Mouse (Mus musculus) neural tube, embryonic 12.5 days (tissue): ENCODE measurements around the gene Cers1. TPM values are rescaled to one million over a fixed set of nuclear protein-coding genes. Genes with fewer than 3 reads are reported as not detected.

Experiments used
- ATAC-seq: fragments of 200-750 bp; cut with Nextera tagmentation; 2 replicates; pipeline ENCODE4 v1.8.0; 2017; ENCODE audit warnings: low read depth, mild to moderate bottlenecking, moderate TSS enrichment, moderate library complexity; ENCODE audit not compliant: low FRiP score
- H3K27ac ChIP-seq: fragments of 300-500 bp; sonication (generic); 2 replicates; pipeline ENCODE4 v1.5.1; 2016
- H3K27me3 ChIP-seq: fragments of 300-500 bp; sonication (generic); replicated peaks from 2 replicates; pipeline ENCODE4 v1.6.1; 2016; ENCODE audit warnings: mild to moderate bottlenecking
- H3K36me3 ChIP-seq: fragments of 300-500 bp; sonication (generic); 2 replicates; pipeline ENCODE4 v1.6.1; 2016; ENCODE audit warnings: mild to moderate bottlenecking
- H3K4me1 ChIP-seq: fragments of 300-500 bp; sonication (generic); 2 replicates; pipeline ENCODE4 v1.6.1; 2016
- H3K4me2 ChIP-seq: fragments of 300-500 bp; sonication (generic); replicated peaks from 2 replicates; pipeline ENCODE4 v1.6.1; 2016; ENCODE audit warnings: mild to moderate bottlenecking
- H3K4me3 ChIP-seq: fragments of 300-500 bp; sonication (generic); 2 replicates; pipeline ENCODE4 v1.5.1; 2016
- H3K9ac ChIP-seq: fragments of 300-500 bp; sonication (generic); 2 replicates; pipeline ENCODE4 v1.6.1; 2016; ENCODE audit warnings: mild to moderate bottlenecking
- H3K9me3 ChIP-seq: fragments of 300-500 bp; sonication (generic); 2 replicates; pipeline ENCODE4 v1.6.1; 2016; ENCODE audit warnings: mild to moderate bottlenecking
- WGBS: fragments of 180-500 bp; shearing (Covaris S2); methylation state at CpG from one replicate; pipeline ENCODE4 v1.1.7; 2016; 5-methylcytosine and 5-hydroxymethylcytosine counted together
- polyA plus RNA-seq: library from polyadenylated mRNA; unstranded; fragments of >200 nt; fragmentation: Nextera tagmentation; extraction: Ambion mirVana; gene quantifications from 2 replicates; pipeline ENCODE4 v1.2.1, GENCODE M21; 2016

Gene Cers1
- polyA plus RNA-seq, 1 experiment from 2014 or later: 13.7 TPM

- no peaks in the 10 kb centered on the region for H3K27me3 ChIP-seq
- H3K9me3 ChIP-seq: no peaks in the 10 kb centered on the region
- no peaks in the 10 kb centered on the region for H3K36me3 ChIP-seq
- no peak overlapping the region for H3K27ac ChIP-seq
- 39% methylated on average over 3 of the region's 3 CpGs for WGBS
- H3K4me1 ChIP-seq: no peaks in the 10 kb centered on the region
- no peak overlapping the region for H3K4me3 ChIP-seq
- H3K9ac ChIP-seq: no peak overlapping the region
- no peak overlapping the region for H3K4me2 ChIP-seq
- ATAC-seq: no peak
Measured at GRCm38 (mm10) chr8:70359411-70359810, 43.8 kb downstream of the Cers1 start.

GRCm38 (mm10) chr8:70360769-70361168, 45.2 kb downstream of the Cers1 start:
- no peak overlapping the region for H3K4me3 ChIP-seq
- H3K36me3 ChIP-seq: no peaks in the 10 kb centered on the region
- no peak overlapping the region for H3K27ac ChIP-seq
- H3K4me1 ChIP-seq: no peaks in the 10 kb centered on the region
- no peak overlapping the region for H3K4me2 ChIP-seq
- WGBS: 49% methylated on average over 4 of the region's 4 CpGs
- H3K9me3 ChIP-seq: no peaks in the 10 kb centered on the region
- no peak for ATAC-seq
- H3K9ac ChIP-seq: no peak overlapping the region
- no peaks in the 10 kb centered on the region for H3K27me3 ChIP-seq

GRCm38 (mm10) chr8:70361484-70362032, 46.0 kb downstream of the Cers1 start:
- WGBS: 77% methylated on average over 10 of the region's 10 CpGs
- no peak for ATAC-seq
- H3K27ac ChIP-seq: no peak overlapping the region
- no peaks in the 10 kb centered on the region for H3K4me1 ChIP-seq
- no peak overlapping the region for H3K4me3 ChIP-seq
- no peaks in the 10 kb centered on the region for H3K36me3 ChIP-seq
- no peaks in the 10 kb centered on the region for H3K27me3 ChIP-seq
- H3K4me2 ChIP-seq: no peak overlapping the region
- H3K9me3 ChIP-seq: no peaks in the 10 kb centered on the region
- H3K9ac ChIP-seq: no peak overlapping the region

GRCm38 (mm10) chr8:70364066-70364465, 48.5 kb downstream of the Cers1 start:
- Histone ChIP-seq H3K27me3 (no peaks in the 10 kb centered on the region), H3K4me2 (no peak overlapping the region), H3K36me3 (no peaks in the 10 kb centered on the region), H3K27ac (no peak overlapping the region), H3K4me1 (no peaks in the 10 kb centered on the region), H3K9ac (no peak overlapping the region), H3K4me3 (no peak overlapping the region), H3K9me3 (no peaks in the 10 kb centered on the region)
- 35% methylated on average over 5 of the region's 5 CpGs for WGBS
- ATAC-seq: no peak

GRCm38 (mm10) chr8:70366588-70366987, 51.0 kb downstream of the Cers1 start:
- H3K27ac ChIP-seq: no peak overlapping the region
- H3K4me3 ChIP-seq: no peak overlapping the region
- no peaks in the 10 kb centered on the region for H3K9me3 ChIP-seq
- WGBS: 65% methylated on average over 5 of the region's 5 CpGs
- H3K9ac ChIP-seq: no peak overlapping the region
- H3K4me2 ChIP-seq: no peak overlapping the region
- H3K27me3 ChIP-seq: peaks cover 6% of the 10 kb centered on the region
- no peaks in the 10 kb centered on the region for H3K4me1 ChIP-seq
- H3K36me3 ChIP-seq: no peaks in the 10 kb centered on the region
- ATAC-seq: no peak

- ATAC-seq: no peak
- Histone ChIP-seq H3K27me3 (peaks cover 45% of the 10 kb centered on the region), H3K9me3 (no peaks in the 10 kb centered on the region), H3K4me3 (no peak overlapping the region), H3K4me1 (peaks cover 21% of the 10 kb centered on the region), H3K9ac (no peak overlapping the region), H3K36me3 (no peaks in the 10 kb centered on the region), H3K27ac (no peak overlapping the region), H3K4me2 (no peak overlapping the region)
- WGBS: 75% methylated on average over 7 of the region's 7 CpGs
Measured at GRCm38 (mm10) chr8:70370476-70370875, 54.9 kb downstream of the Cers1 start.

- no peak overlapping the region for H3K27ac ChIP-seq
- H3K4me2 ChIP-seq: no peak overlapping the region
- no peaks in the 10 kb centered on the region for H3K9me3 ChIP-seq
- H3K9ac ChIP-seq: no peak overlapping the region
- no peak overlapping the region for H3K4me3 ChIP-seq
- peaks cover 24% of the 10 kb centered on the region for H3K4me1 ChIP-seq
- H3K36me3 ChIP-seq: no peaks in the 10 kb centered on the region
- ATAC-seq: no peak
- H3K27me3 ChIP-seq: peaks cover 60% of the 10 kb centered on the region
- 39% methylated on average over 6 of the region's 6 CpGs for WGBS
Measured at GRCm38 (mm10) chr8:70371951-70372350, 56.4 kb downstream of the Cers1 start.

GRCm38 (mm10) chr8:70373397-70374317, 58.1 kb downstream of the Cers1 start, which contains the start of gene Comp:
Comp (plus strand) TSS chr8:70373558.
- no peak for ATAC-seq
- H3K27ac ChIP-seq: no peak within 1 kb of the TSS
- H3K9ac ChIP-seq: 0 out of 2 replicates have a peak within 1 kb of the TSS, but pooled peaks have one; percentile 13
- no peaks in the 10 kb centered on the region for H3K9me3 ChIP-seq
- no peaks in the 10 kb centered on the region for H3K36me3 ChIP-seq
- WGBS: 3% methylated on average over 47 of the region's 47 CpGs
- H3K4me3 ChIP-seq: peak within 1 kb of the TSS; percentile 31
- H3K27me3 ChIP-seq: peaks cover 77% of the 10 kb centered on the region
- peaks cover 24% of the 10 kb centered on the region for H3K4me1 ChIP-seq
- H3K4me2 ChIP-seq: peak within 1 kb of the TSS; percentile 59

- peaks cover 84% of the 10 kb centered on the region for H3K27me3 ChIP-seq
- H3K4me1 ChIP-seq: peaks cover 24% of the 10 kb centered on the region
- H3K36me3 ChIP-seq: no peaks in the 10 kb centered on the region
- peak; percentile 66 for ATAC-seq
- whole genome bisulfite sequencing: under 1% methylated on average over 53 of the region's 53 CpGs
- peak overlapping the region; percentile 31 for H3K4me3 ChIP-seq
- 0 out of 2 replicates have a peak overlapping the region, but pooled peaks have one; percentile 13 for H3K9ac ChIP-seq
- H3K4me2 ChIP-seq: peak overlapping the region; percentile 59
- H3K27ac ChIP-seq: no peak overlapping the region
- H3K9me3 ChIP-seq: no peaks in the 10 kb centered on the region
Measured at GRCm38 (mm10) chr8:70374318-70374927, 58.8 kb downstream of the Cers1 start.

GRCm38 (mm10) chr8:70375212-70375859, 59.8 kb downstream of the Cers1 start:
- Histone ChIP-seq H3K4me2 (0 out of 2 replicates have a peak overlapping the region, but pooled peaks have one; percentile 59), H3K4me3 (no peak overlapping the region), H3K9me3 (no peaks in the 10 kb centered on the region), H3K27me3 (peaks cover 90% of the 10 kb centered on the region), H3K27ac (no peak overlapping the region), H3K4me1 (peaks cover 24% of the 10 kb centered on the region), H3K9ac (no peak overlapping the region), H3K36me3 (no peaks in the 10 kb centered on the region)
- 6% methylated on average over 35 of the region's 35 CpGs for WGBS
- ATAC-seq: no peak

GRCm38 (mm10) chr8:70376275-70376741, 60.7 kb downstream of the Cers1 start:
- no peak for ATAC-seq
- Histone ChIP-seq H3K4me2 (peak overlapping the region; percentile 25; the same call in 1 of the 2 replicates), H3K36me3 (no peaks in the 10 kb centered on the region), H3K9me3 (no peaks in the 10 kb centered on the region), H3K27ac (no peak overlapping the region), H3K9ac (no peak overlapping the region), H3K4me1 (peaks cover 24% of the 10 kb centered on the region), H3K4me3 (peak overlapping the region; percentile 15; the same call in 1 of the 2 replicates), H3K27me3 (peaks cover 90% of the 10 kb centered on the region)
- WGBS: 9% methylated on average over 37 of the region's 37 CpGs

- ATAC-seq: no peak
- Histone ChIP-seq H3K27ac (no peak overlapping the region), H3K4me3 (no peak overlapping the region), H3K4me1 (peaks cover 24% of the 10 kb centered on the region), H3K4me2 (no peak overlapping the region), H3K27me3 (peaks cover 87% of the 10 kb centered on the region), H3K9ac (no peak overlapping the region), H3K36me3 (no peaks in the 10 kb centered on the region), H3K9me3 (no peaks in the 10 kb centered on the region)
- WGBS: 14% methylated on average over 15 of the region's 15 CpGs
Measured at GRCm38 (mm10) chr8:70377049-70377448, 61.5 kb downstream of the Cers1 start.
